Mouse (Mus musculus): Measurements from ENCODE around the gene Fiz1.

The Fiz1 gene

DNA sequence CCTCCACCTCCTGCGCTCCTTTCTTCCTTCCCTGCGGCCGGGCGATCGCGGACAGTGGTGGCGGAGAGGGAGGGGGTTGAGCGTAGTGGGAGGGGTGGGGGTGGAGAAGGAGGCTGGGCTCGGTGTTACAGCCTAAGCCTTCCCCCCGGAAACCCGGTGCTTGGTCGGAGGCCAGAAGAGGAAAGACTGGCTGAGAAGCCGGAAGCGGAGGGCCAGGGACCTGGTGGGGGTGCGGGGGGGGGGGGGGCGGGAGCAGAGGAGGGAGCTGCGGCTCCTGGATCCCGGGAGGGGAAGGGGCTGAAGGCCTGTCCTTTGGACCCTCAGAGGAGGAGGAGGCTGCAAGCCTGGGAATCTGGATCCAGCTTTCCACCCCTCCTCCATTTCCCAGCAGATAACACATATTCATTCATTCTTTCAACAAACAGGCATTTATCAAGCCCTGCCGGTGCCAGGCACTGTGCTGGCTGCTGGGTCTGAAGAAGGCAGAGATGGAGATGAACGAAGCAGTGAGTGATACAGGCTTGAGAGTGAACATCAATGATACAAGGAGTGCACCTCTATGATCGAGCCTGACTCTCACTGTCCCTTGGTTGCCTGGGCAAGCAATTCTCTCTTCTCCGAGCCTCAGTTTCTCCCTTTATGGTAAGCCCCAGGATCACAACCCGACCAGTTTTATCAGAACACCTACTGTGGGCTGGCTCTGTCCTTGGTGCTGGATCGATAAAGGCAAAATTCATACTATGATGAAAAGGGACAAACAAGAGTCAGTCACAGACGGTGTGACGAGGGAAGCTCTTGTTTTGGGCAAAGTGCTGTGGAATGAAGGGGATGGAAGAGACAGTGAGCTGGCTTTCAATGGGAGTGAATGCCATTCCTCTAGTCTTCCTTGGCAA, 18.2 kb downstream of the Fiz1 start, which contains the start of gene Zfp579:
Gene Zfp579 (minus strand): TSS at position 156 of the 893 bp plus-strand sequence.
- peak; percentile 81 for DNase-seq

DNA sequence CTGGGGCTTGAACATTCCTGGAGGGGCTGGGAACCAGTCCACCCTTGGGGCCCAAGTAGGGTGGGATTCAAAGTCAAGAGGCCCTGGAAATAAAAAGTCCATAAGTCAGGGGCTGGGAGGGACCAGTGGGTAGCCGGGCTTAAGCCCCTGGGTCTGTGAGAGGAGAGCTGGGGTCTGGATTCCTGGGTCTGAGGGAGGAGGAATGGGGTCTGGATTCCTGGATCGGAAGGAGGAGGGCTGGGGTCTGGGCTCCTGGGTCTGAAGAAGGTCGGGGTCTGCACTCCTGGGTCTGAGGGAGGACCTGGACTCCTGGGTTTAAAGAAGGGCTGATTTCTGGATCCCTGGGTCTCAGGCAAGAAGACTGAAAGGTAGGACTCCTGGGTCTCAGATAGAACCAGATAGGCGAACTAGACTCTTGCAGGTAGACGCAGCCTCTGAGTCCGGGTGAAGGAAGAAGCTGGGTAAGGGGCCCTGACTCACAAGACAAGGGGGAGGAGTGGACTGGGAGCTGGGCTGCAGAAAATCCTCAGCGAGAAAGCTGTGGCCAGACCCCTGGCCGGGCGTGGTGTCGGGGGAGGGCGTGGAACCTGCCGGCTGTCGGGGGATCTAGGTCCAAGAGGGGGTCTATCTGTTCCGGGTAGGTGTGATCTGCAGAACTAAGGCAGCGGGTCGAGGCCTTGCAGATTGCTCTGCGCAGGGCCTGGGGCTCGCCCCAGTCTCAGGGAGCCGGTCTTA, 19.1 kb downstream of the Fiz1 start:
- peak; percentile 32 for DNase-seq

DNA sequence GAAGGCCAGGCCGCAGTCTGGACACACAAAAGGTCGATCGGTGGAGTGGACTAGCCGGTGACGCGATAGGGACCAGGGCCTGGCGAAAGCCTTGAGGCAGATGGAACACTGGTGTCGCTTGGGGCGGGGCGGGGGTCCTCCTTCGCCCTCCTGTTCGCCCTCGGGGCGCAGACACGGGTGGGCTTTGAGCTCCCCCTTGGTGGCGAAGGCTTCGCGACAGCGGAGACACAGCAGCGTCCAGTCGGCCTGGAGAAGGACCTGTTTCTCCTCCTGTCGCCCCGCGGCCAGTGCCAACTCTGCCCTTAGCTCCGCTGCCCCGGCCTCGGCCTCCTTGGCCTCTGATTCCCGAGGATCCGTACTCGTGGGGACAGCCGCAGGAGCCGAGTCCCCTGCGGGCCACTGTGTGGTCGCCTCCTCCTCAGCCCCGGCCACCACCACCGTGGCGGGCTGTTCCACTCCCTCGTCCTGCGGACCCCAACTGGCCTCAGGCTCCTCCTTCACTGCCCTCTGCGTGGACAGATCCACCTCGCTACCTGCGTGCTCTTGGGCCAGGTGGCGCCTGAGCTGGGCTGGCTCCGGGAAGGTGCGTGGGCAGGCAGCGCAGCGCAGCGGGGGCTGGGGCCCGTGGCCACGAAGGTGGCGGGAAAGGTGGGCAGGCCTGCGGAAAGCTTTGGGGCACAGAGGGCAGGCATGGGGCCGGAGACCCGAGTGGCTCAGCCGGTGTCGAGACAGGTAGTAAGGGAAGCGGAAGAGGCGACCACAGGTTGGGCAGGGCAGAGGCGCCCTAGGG, 20.3 kb downstream of the Fiz1 start:
- no peak for DNase-seq

DNA sequence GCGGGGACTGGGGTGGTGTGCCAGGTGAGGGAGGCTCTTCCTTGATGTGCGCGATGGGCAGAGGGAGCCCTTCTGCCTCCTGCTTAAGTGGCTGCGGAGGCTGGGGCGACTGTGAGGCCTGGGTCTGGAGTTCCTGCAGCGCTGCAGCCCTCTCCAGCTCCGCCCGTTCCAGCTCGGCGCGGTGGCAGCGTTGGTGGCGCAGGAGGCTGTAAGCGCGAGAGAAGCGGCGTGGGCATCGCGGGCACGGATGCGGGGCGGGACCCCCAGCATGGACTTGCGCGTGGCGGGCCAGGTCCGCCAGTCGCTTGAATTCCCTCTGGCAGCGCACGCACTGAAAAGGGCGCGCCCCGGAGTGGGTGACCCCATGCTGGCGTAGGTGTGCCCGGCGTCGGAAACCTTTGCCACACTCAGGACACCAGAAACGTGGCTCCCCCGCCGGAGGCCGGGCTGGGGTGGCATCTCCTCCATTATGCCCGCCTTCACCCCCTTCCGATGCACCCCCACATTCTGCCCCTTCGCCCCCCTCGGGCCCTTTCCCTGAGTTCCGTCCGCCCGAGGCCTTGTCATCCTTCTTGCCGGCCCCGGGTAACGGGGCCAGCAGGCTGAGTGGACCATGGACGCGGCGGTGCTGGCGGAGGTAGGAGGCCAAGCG, 21.0 kb downstream of the Fiz1 start:
- no peak for DNase-seq

DNA sequence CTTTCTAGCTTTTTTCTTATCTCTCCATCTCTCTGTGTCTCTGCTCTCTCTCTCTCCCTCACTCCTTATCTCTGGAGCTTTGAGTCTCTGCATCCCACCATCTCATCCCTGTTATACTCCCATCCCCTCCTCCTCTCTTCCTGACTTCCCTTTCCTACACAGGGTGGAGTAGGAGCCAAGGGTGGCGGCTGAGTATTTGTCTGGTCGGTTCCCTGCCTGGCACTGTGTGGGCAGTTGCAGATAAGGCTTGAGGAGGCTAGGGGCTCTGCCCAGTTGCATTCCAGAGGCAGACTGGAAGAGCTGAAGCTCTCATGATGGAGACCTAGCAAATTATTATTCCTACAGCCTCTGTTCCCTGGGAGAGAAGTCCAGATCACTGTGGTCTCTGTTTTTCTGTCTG, 26.2 kb downstream of the Fiz1 start:
- DNase-seq = no peak

DNA sequence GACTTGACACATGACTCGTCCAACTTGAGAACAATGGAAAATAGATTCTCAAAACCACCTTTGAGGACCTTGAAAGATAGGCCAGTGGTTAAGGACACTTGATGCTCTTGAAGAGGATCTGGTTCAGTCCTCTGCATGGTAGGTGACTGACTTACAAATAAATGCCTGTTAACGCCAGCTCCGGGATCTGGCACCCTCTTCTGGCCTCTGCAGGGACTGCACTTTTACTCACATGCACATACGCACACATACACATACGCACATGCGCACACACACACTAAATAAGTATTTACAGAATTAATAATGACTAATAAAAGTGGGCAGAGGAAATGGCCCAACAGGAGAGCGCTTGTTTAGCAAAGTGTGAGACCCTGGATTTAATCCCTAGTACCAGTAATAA, 37.7 kb downstream of the Fiz1 start:
- no peak for DNase-seq

DNA sequence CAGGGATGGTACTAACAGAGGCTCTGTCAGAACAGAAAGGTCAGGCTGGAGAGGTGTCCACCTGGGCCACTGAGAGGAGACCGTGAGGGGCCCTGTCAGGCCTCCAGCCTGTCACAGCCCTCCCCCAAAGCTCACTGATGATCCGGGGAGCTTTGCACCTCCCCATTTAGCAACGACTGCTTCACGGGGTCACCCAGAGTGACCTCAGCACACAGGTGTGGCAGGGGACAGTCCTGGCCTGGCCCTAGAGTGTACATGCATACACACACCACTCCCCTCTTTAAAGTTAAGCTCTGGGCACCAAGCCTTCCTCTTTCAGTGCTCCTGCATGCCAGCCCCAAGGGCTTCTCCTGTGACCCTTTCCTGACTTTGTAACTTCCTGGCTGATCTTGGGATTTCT, 39.0 kb downstream of the Fiz1 start:
- DNase-seq = no peak

DNA sequence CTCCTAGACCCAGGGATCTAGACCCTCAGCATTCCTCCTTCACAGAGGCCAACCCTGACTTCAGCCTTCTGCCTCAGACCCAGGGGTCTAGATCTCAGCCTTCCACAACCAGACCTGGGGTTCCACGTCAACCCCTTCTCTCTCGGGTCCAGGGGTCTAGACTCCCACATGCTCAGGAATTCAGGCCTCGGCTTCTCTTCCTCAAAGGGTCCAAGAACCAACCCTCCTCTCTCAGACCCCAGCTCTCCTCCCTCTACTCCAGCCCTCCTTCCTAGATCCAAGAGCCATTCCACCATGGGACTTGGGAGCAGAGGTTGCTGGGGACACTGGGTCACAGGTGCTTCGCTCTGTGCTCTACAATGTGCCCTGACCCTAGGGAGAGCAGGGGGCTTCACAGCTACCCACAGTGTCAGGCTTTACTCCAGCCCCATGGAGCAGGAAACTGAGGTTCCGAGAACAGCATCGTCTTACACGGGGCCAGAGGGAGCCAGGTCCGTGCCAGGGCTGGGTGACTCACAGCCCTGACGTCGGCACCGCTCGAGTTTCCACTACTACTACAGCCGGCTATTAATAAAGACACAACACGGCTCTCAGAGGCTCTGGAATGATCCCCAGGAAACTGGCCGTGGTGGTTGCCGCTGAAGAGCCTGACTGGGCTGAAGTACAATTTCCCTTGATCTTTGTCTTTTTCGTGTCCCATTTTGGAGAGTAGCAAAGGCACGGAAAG, 42.0 kb downstream of the Fiz1 start:
- DNase-seq = no peak

DNA sequence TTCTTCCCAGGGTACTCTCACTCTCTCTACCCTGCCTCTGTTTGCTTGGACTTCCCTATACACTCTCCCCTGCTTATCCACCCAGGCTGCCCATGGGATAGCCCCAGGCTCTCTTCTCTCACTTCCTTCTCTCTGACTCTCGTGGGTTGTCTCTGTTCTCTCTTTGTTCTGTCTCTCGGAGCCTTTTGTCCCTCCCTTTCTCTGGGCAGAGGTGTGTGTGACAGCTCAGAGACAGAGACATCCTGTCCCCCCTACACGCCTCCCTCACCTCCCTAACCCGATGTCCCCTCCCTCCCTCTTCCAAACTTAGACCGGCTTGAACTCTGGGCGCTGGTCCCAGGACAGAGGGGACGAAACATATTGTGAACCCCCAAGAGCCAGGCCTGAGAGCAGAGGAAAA, 42.8 kb downstream of the Fiz1 start:
- DNase-seq = no peak

DNA sequence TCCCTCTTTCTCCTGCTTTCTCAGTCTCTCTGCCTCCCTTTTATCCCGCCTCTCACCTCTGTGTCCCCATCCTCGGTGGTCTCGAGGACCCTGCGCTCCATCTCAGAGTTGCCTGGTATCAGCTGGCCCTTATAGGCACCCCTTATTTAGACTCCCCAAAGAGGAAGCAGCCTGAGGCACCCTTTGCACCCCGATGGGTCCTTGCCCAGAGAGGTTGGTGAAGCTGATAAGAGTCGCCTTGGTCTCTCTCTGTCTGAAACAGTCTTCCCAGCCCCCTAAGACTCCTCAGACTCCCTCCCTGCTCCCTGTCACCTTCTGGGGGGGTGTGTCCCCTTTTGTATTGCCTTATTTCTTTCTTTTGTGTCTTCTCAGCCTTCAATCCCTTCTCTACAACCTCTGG, 43.4 kb downstream of the Fiz1 start, which contains the start of gene Sbk3:
Gene Sbk3 (minus strand): TSS at position 101 of the 400 bp plus-strand sequence.
- no peak for DNase-seq

DNA sequence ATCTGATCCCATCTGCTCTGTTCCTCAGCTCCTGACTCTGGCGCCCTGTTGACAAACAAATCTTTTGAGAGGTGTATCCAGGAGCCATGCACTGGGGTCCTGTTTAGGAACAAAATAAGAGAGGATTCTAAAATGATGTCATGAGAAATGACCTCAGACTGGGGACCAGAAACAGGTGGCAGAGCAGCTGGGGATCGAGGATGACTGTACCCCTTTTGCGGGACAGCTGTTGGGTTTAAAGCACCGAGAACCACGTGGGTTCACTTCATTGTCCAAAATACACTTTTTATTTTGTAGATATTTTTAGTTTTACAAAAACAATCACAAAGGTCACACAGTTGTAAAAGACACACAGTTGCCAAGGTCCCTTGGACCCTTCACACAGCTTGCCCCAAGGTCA, 49.5 kb downstream of the Fiz1 start:
- DNase-seq = no peak

DNA sequence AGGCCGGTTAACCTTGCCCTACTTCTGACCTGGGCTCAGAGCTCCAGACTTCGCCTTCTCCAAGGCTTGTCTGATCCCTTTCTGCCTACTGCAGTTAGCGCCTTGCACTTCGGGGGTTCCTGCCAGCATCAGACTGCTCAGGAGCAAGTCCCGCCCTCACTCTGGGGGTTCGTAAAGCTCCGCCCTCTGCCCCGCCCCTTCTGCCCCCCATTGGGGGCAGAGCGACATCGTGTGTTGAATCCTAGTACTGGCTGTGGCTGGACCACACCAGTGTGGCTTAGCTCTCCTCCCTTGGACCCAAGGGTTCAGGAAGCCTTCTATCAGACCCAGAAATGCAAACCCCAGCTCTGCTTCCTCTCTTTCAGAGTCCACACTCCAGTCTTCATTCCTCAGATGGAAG, 50.2 kb downstream of the Fiz1 start, which contains the start of gene Sbk2:
Gene Sbk2 (minus strand): TSS at position 135 of the 400 bp plus-strand sequence.
- DNase-seq = peak; percentile 64

DNA sequence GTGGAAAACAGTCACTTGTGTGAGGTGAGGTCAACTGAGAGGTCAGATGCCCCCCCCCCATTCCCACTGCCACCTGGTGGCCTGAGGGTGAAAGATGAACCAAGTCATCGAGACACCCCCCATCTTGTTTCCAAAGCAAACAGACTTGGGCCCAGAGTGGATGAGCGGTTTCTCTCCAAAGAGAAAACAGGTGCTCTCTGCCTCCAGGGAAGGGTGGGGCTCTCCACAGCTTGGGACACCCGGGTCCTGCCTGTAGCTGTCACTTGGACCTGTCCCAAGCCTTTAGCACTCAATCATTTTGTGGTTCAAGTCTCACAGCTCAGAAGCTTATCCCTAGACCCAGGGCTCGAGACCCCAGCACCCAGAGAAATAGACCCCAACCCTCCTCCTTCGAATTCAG, 51.0 kb downstream of the Fiz1 start:
- no peak for DNase-seq

DNA sequence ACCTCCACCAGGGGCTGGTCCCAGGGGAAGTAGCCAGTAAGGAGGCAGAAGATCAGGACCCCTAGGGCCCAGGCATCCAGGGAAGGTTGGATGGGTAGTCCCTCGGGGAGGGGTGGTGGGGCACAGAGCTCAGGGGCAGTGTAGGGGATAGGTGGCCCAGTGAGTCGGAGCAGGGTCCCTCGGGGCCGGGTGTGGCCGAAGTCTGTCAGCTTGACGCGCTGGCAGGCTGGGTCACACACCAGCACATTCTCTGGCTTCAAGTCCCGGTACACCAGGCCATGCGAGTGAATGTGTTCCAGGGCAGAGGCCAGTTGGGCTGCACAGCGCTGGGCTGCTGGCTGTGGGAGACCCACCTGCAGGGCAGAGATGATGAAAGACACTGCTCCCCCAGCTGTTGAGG, 57.1 kb downstream of the Fiz1 start:
- no peak for DNase-seq
